Mouse (Mus musculus) stomach, postnatal 0 days (tissue): Measurements from ENCODE around the gene Chtf18. TPM values are rescaled to one million over a fixed set of nuclear protein-coding genes. Genes with fewer than 3 reads are reported as not detected.
"Not testable (repeated sequence)": the region's sequence is repeated elsewhere in the genome, so short reads cannot be mapped to it uniquely, and the experiment has no call there.

Source experiments
- ATAC-seq: fragments of 200-750 bp; cut with Nextera tagmentation; 2 replicates; pipeline ENCODE4 v1.8.0; 2017; ENCODE audit not compliant: low FRiP score, low TSS enrichment
- DNase-seq: peaks from one replicate; pipeline ENCODE4 v3.0.0-alpha.2; 2016; ENCODE audit warnings: low spot score
- H3K27ac ChIP-seq: fragments of 300-500 bp; sonication (generic); replicated peaks from 2 replicates; pipeline ENCODE4 v1.5.1; 2014; ENCODE audit warnings: mild to moderate bottlenecking, control low read depth
- H3K27me3 ChIP-seq: fragments of 300-500 bp; sonication (generic); 2 replicates; pipeline ENCODE4 v1.6.1; 2014; ENCODE audit warnings: low read length; ENCODE audit not compliant: control insufficient read depth, insufficient read depth
- H3K36me3 ChIP-seq: fragments of 300-500 bp; sonication (generic); 2 replicates; pipeline ENCODE4 v1.6.1; 2014; ENCODE audit warnings: low read length, mixed read lengths; ENCODE audit not compliant: control insufficient read depth, insufficient read depth
- H3K4me1 ChIP-seq: fragments of 300-500 bp; sonication (generic); replicated peaks from 2 replicates; pipeline ENCODE4 v1.6.1; 2014; ENCODE audit warnings: antibody characterized with exemption; ENCODE audit not compliant: control insufficient read depth, insufficient read depth
- H3K4me2 ChIP-seq: fragments of 300-500 bp; sonication (generic); replicated peaks from 2 replicates; pipeline ENCODE4 v1.6.1; 2014; ENCODE audit warnings: low read depth, mild to moderate bottlenecking, control low read depth, moderate library complexity
- H3K4me3 ChIP-seq: fragments of 300-500 bp; sonication (generic); 2 replicates; pipeline ENCODE4 v1.5.1; 2014; ENCODE audit warnings: low read depth, low read length, control low read depth
- H3K9ac ChIP-seq: fragments of 300-500 bp; sonication (generic); 2 replicates; pipeline ENCODE4 v1.6.1; 2014; ENCODE audit warnings: mild to moderate bottlenecking, low read length, control low read depth, mixed read lengths
- H3K9me3 ChIP-seq: fragments of 300-500 bp; sonication (generic); 2 replicates; pipeline ENCODE4 v1.6.1; 2016; ENCODE audit warnings: low read length; ENCODE audit not compliant: control insufficient read depth
- CTCF ChIP-seq: IDR thresholded peaks from 2 replicates; pipeline ENCODE4 v1.5.1; 2016; ENCODE audit warnings: antibody characterized with exemption, low read depth, mild to moderate bottlenecking, moderate library complexity
- EP300 ChIP-seq: optimal IDR thresholded peaks from 2 replicates; pipeline ENCODE3; 2016; ENCODE audit warnings: antibody characterized with exemption
- WGBS: fragments of 180-500 bp; shearing (Covaris S2); extraction: QIAGEN DNeasy Blood & Tissue Kit; methylation state at CpG from one replicate; pipeline ENCODE4 v1.1.7; 2014; 5-methylcytosine and 5-hydroxymethylcytosine counted together
- polyA plus RNA-seq: library from polyadenylated mRNA; unstranded; fragments of >200 nt; fragmentation: Nextera tagmentation; extraction: Ambion mirVana; gene quantifications from 2 replicates; pipeline ENCODE4 v1.2.1, GENCODE M21; 2015

Chtf18 gene
- polyA plus RNA-seq, 1 experiment from 2014 or later: 5.4 TPM

DNA sequence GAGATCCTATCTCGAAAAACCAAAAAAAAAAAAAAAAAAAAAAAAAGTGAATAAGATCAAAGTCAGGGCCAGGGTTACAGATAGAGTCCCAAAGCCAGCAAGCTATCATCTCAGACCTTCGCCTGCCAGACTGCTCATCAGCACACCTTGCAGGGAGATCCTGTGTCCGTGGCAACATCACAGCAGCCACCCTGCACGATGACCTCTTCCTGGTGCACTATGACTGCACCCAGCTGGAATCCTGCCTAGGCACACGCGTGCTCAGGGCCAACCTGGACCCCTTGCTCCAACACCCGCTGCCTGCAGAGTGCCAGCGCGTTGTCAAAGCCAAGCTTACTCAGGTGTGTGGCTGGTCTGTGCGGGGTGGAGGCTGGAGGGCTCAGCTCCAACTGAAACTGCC is 17.1 kb upstream of the Chtf18 start:
- no peak for ATAC-seq
- DNase-seq: no peak

DNA sequence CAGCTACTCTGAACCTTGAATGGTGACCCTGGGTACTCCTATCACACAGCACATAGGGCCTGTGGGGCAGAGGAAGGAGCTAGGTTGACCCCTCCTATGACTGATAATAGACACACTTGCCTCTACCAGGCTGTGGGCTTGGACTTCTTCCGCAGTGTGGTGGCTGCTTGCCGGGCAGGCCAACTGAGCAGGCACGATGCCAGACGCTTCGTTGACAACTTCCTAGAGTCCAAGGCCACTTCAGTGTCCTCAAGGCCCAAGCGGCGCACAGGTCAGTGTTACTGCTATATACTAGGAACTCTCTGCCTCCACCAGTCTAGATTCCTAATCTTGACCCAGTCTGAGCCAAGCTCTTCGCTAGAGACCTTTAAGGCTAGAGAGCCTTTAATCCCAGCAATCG is 16.6 kb upstream of the Chtf18 start:
- no peaks in the 10 kb centered on the region for H3K36me3 ChIP-seq
- DNase-seq (no peak), ATAC-seq (no peak)
- no peaks in the 10 kb centered on the region for H3K27me3 ChIP-seq
- H3K4me2 ChIP-seq: no peak overlapping the region
- no peak overlapping the region for H3K4me3 ChIP-seq
- H3K9ac ChIP-seq: no peak overlapping the region
- no peak overlapping the region for H3K27ac ChIP-seq
- TF ChIP-seq EP300: no peak
- TF ChIP-seq CTCF: no peak
- H3K9me3 ChIP-seq: no peaks in the 10 kb centered on the region
- 93% methylated on average over 9 of the region's 9 CpGs for WGBS
- no peaks in the 10 kb centered on the region for H3K4me1 ChIP-seq

More for the DNA sequence above, 17.1 kb upstream of the Chtf18 start:
- H3K4me1 ChIP-seq: no peaks in the 10 kb centered on the region
- H3K4me3 ChIP-seq: no peak overlapping the region
- WGBS: 69% methylated on average over 10 of the region's 10 CpGs
- H3K4me2 ChIP-seq: no peak overlapping the region
- TF ChIP-seq EP300: no peak
- no peak for TF ChIP-seq CTCF
- no peak overlapping the region for H3K9ac ChIP-seq
- H3K27me3 ChIP-seq: no peaks in the 10 kb centered on the region
- H3K9me3 ChIP-seq: no peaks in the 10 kb centered on the region
- no peak overlapping the region for H3K27ac ChIP-seq
- no peaks in the 10 kb centered on the region for H3K36me3 ChIP-seq

DNA sequence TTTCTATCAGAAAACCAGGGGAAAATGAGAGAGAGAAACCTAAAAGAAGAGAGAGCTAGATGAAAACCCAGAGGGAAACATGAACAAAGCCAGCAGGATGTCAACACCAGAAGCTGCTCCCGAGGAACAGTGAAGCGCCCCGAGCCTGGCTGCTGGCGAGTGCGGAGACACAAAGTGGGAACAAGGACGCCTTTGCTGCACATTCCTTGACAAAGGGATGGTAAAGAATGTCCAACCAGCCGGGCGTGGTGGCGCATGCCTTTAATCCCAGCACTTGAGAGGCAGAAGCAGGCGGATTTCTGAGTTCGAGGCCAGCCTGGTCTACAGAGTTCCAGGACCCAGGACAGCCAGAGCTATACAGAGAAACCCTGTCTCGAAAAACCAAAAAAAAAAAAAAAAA is 14.3 kb upstream of the Chtf18 start:
- H3K9me3 ChIP-seq, ATAC-seq, H3K27me3 ChIP-seq, H3K36me3 ChIP-seq, H3K4me3 ChIP-seq, H3K4me2 ChIP-seq, H3K27ac ChIP-seq, H3K4me1 ChIP-seq, H3K9ac ChIP-seq, DNase-seq: not testable (repeated sequence)
- 77% methylated on average over 12 of the region's 12 CpGs for WGBS

DNA sequence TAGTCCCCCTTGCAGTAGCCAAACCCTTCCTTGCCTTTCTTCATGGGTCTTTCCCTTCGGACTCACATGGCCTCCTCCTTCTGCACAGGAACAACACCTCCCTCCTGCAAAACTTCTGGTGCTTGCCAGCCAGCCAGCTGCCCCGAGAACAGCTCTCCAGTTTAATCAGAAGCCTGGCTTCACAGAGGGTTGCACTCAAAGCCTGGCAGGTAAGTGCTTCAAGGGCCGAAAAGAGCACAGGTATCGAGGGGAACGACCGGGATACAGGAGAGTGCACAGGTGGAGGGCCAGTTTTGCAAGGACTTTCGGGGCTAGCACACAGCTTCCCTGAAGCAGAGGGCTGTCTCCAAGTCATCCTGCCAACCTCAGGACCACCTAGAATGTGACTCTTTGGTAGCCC is 11.6 kb upstream of the Chtf18 start:
- 76% methylated on average over 7 of the region's 7 CpGs for WGBS
- H3K27ac ChIP-seq: no peak overlapping the region
- H3K9me3 ChIP-seq: no peaks in the 10 kb centered on the region
- H3K9ac ChIP-seq: no peak overlapping the region
- no peaks in the 10 kb centered on the region for H3K4me1 ChIP-seq
- no peak overlapping the region for H3K4me3 ChIP-seq
- TF ChIP-seq CTCF: no peak
- ATAC-seq: no peak
- no peak overlapping the region for H3K4me2 ChIP-seq
- no peaks in the 10 kb centered on the region for H3K36me3 ChIP-seq
- no peak for DNase-seq
- no peaks in the 10 kb centered on the region for H3K27me3 ChIP-seq

DNA sequence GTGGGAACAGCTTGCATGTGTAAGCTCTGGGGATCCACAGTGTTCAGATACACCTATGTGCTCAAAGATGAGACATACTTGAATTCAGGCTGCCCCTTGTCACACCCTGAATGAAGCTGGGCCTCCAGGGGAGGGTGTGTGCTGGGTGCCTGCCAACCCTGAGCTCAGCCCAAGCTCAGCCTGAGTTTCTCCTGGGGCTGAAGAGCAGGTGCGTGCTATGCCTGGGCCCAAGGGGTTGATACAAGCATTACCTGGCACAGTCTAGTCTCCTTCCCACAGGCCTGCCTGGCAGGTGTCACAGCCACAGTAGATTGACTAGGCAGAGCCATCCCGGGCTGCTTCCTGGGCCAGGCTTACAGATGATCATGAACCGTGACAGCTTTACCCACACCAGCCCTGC is 8.5 kb upstream of the Chtf18 start, which contains the start of gene Mslnl:
TSS of gene Mslnl (plus strand) at position 298 of the 400 bp plus-strand sequence.
- Histone ChIP-seq H3K4me3 (no peak within 1 kb of the TSS), H3K4me2 (no peak within 1 kb of the TSS), H3K9ac (peak within 1 kb of the TSS; percentile 13; the same call in 1 of the 2 replicates), H3K36me3 (no peaks in the 10 kb centered on the region), H3K9me3 (no peaks in the 10 kb centered on the region), H3K27ac (no peak within 1 kb of the TSS), H3K4me1 (no peaks in the 10 kb centered on the region), H3K27me3 (no peaks in the 10 kb centered on the region)
- WGBS: 61% methylated on average over 3 of the region's 3 CpGs
- DNase-seq (peak; percentile 41), ATAC-seq (no peak)
- TF ChIP-seq EP300: no peak

DNA sequence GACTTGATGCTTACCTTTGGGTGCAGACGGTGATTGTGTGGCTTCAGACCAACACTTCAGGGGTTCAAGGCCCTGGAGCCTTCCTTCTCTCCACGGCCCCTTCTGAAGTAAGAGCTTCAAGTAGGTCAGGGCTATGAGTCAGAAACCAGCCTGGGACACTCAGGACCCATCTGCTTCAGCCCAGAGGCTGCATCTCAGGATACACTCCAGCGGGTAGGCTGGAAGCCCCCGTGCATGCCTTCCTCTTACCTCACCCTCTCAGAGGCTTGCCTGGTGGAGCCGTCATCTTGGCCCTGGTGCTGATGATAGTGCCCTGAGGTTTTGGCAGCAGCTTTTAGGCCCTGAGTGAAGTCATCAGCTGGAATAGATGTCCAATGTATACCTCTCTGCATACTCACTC is 8.0 kb upstream of the Chtf18 start:
- no peaks in the 10 kb centered on the region for H3K9me3 ChIP-seq
- no peak overlapping the region for H3K4me3 ChIP-seq
- no peak overlapping the region for H3K4me2 ChIP-seq
- DNase-seq: no peak
- H3K36me3 ChIP-seq: no peaks in the 10 kb centered on the region
- H3K27me3 ChIP-seq: no peaks in the 10 kb centered on the region
- 83% methylated on average over 5 of the region's 5 CpGs for WGBS
- no peak for ATAC-seq
- no peak overlapping the region for H3K9ac ChIP-seq
- TF ChIP-seq EP300 (no peak), CTCF (no peak)
- no peaks in the 10 kb centered on the region for H3K4me1 ChIP-seq
- no peak overlapping the region for H3K27ac ChIP-seq
